Mouse (Mus musculus) stomach, embryonic 16.5 days (tissue): Measurements from ENCODE around the gene Gm4491. TPM values are rescaled to one million over a fixed set of nuclear protein-coding genes. Genes with fewer than 3 reads are reported as not detected.
"Not testable (repeated sequence)": the region's sequence is repeated elsewhere in the genome, so short reads cannot be mapped to it uniquely, and the experiment has no call there.

Experiments used
- ATAC-seq: fragments of 200-750 bp; cut with Nextera tagmentation; 2 replicates; pipeline ENCODE4 v1.8.0; 2017; ENCODE audit warnings: moderate number of reproducible peaks, moderate TSS enrichment; ENCODE audit not compliant: insufficient read depth, low FRiP score
- H3K27ac ChIP-seq: fragments of 300-500 bp; sonication (generic); 2 replicates; pipeline ENCODE4 v1.5.1; 2014; ENCODE audit warnings: low read length
- H3K27me3 ChIP-seq: fragments of 300-500 bp; sonication (generic); 2 replicates; pipeline ENCODE4 v1.6.1; 2014; ENCODE audit warnings: low read length, control low read depth, mixed read lengths; ENCODE audit not compliant: control insufficient read depth, insufficient read depth
- H3K36me3 ChIP-seq: fragments of 300-500 bp; sonication (generic); 2 replicates; pipeline ENCODE4 v1.6.1; 2014; ENCODE audit warnings: low read length; ENCODE audit not compliant: control insufficient read depth, insufficient read depth
- H3K4me1 ChIP-seq: fragments of 300-500 bp; sonication (generic); 2 replicates; pipeline ENCODE4 v1.6.1; 2014; ENCODE audit warnings: low read length, control low read depth, mixed read lengths; ENCODE audit not compliant: control insufficient read depth, insufficient read depth
- H3K4me2 ChIP-seq: fragments of 300-500 bp; sonication (generic); 2 replicates; pipeline ENCODE4 v1.6.1; 2014; ENCODE audit warnings: low read depth, low read length, mixed read lengths
- H3K4me3 ChIP-seq: fragments of 300-500 bp; sonication (generic); replicated peaks from 2 replicates; pipeline ENCODE4 v1.5.1; 2014; ENCODE audit warnings: mild to moderate bottlenecking, low read length
- H3K9ac ChIP-seq: fragments of 300-500 bp; sonication (generic); 2 replicates; pipeline ENCODE4 v1.6.1; 2014; ENCODE audit warnings: low read length
- H3K9me3 ChIP-seq: fragments of 300-500 bp; sonication (generic); replicated peaks from 2 replicates; pipeline ENCODE4 v1.6.1; 2016; ENCODE audit warnings: low read length, control low read depth; ENCODE audit not compliant: control insufficient read depth
- WGBS: fragments of 180-500 bp; shearing (Covaris S2); extraction: QIAGEN DNeasy Blood & Tissue Kit; methylation state at CpG from one replicate; pipeline ENCODE4 v1.1.7; 2014; 5-methylcytosine and 5-hydroxymethylcytosine counted together
- polyA plus RNA-seq: library from polyadenylated mRNA; unstranded; fragments of >200 nt; fragmentation: Nextera tagmentation; extraction: Ambion mirVana; gene quantifications from 2 replicates; pipeline ENCODE4 v1.2.1, GENCODE M21; 2015

Gm4491 gene
- polyA plus RNA-seq, 1 experiment from 2014 or later: not detected

GRCm38 (mm10) chr14:57095855-57096254 is 19.8 kb downstream of the Gm4491 start:
- WGBS: 71% methylated on average over 4 of the region's 4 CpGs
- no peak overlapping the region for H3K4me2 ChIP-seq

GRCm38 (mm10) chr14:57093029-57093428 is 22.7 kb downstream of the Gm4491 start:
- no peak for ATAC-seq
- no peaks in the 10 kb centered on the region for H3K9me3 ChIP-seq
- H3K4me2 ChIP-seq: no peak overlapping the region
- no peak overlapping the region for H3K27ac ChIP-seq
- H3K9ac ChIP-seq: no peak overlapping the region
- WGBS: 5% methylated on average over 8 of the region's 8 CpGs
- H3K27me3 ChIP-seq: no peaks in the 10 kb centered on the region
- no peaks in the 10 kb centered on the region for H3K4me1 ChIP-seq
- no peaks in the 10 kb centered on the region for H3K36me3 ChIP-seq
- no peak overlapping the region for H3K4me3 ChIP-seq

More at GRCm38 (mm10) chr14:57095855-57096254, 19.8 kb downstream of the Gm4491 start:
- Histone ChIP-seq H3K9me3 (no peaks in the 10 kb centered on the region), H3K36me3 (no peaks in the 10 kb centered on the region), H3K4me3 (no peak overlapping the region), H3K27ac (no peak overlapping the region), H3K9ac (no peak overlapping the region), H3K27me3 (no peaks in the 10 kb centered on the region), H3K4me1 (no peaks in the 10 kb centered on the region)
- no peak for ATAC-seq

GRCm38 (mm10) chr14:57090001-57090400 is 25.7 kb downstream of the Gm4491 start:
- no peak overlapping the region for H3K27ac ChIP-seq

GRCm38 (mm10) chr14:57089107-57089506 is 26.6 kb downstream of the Gm4491 start:
- 73% methylated on average over 7 of the region's 7 CpGs for WGBS

More at GRCm38 (mm10) chr14:57090001-57090400, 25.7 kb downstream of the Gm4491 start:
- Histone ChIP-seq H3K9ac (no peak overlapping the region), H3K4me3 (no peak overlapping the region), H3K27me3 (no peaks in the 10 kb centered on the region), H3K4me2 (no peak overlapping the region), H3K4me1 (no peaks in the 10 kb centered on the region; the same call in 1 of the 2 replicates), H3K9me3 (no peaks in the 10 kb centered on the region), H3K36me3 (no peaks in the 10 kb centered on the region)
- WGBS: 41% methylated on average over 2 of the region's 2 CpGs
- ATAC-seq: no peak

GRCm38 (mm10) chr14:57084180-57084668 is 31.5 kb downstream of the Gm4491 start:
- no peak for ATAC-seq
- Histone ChIP-seq H3K4me3 (no peak overlapping the region), H3K36me3 (no peaks in the 10 kb centered on the region), H3K27me3 (no peaks in the 10 kb centered on the region), H3K9ac (0 out of 2 replicates have a peak overlapping the region, but pooled peaks have one; percentile 46), H3K27ac (peak overlapping the region; percentile 31; the same call in 1 of the 2 replicates), H3K4me2 (no peak overlapping the region), H3K4me1 (peaks cover 10% of the 10 kb centered on the region; the same call in 1 of the 2 replicates), H3K9me3 (no peaks in the 10 kb centered on the region)
- WGBS: 19% methylated on average over 11 of the region's 11 CpGs

More at GRCm38 (mm10) chr14:57089107-57089506, 26.6 kb downstream of the Gm4491 start:
- H3K4me2 ChIP-seq: no peak overlapping the region
- no peak overlapping the region for H3K27ac ChIP-seq
- H3K9ac ChIP-seq: no peak overlapping the region
- peaks cover 6% of the 10 kb centered on the region; the same call in 1 of the 2 replicates for H3K4me1 ChIP-seq
- H3K36me3 ChIP-seq: no peaks in the 10 kb centered on the region
- H3K27me3 ChIP-seq: no peaks in the 10 kb centered on the region
- H3K4me3 ChIP-seq: no peak overlapping the region
- H3K9me3 ChIP-seq: no peaks in the 10 kb centered on the region
- peak; percentile 56; the same call in 1 of the 2 replicates for ATAC-seq

- H3K9me3 ChIP-seq: no peaks in the 10 kb centered on the region
- 92% methylated on average over 1 of the region's 1 CpGs for WGBS
- no peak overlapping the region for H3K9ac ChIP-seq
- no peaks in the 10 kb centered on the region for H3K27me3 ChIP-seq
- no peak for ATAC-seq
- no peak overlapping the region for H3K27ac ChIP-seq
- H3K4me3 ChIP-seq: no peak overlapping the region
- H3K4me2 ChIP-seq: no peak overlapping the region
- peaks cover 10% of the 10 kb centered on the region; the same call in 1 of the 2 replicates for H3K4me1 ChIP-seq
- no peaks in the 10 kb centered on the region for H3K36me3 ChIP-seq
Measured at GRCm38 (mm10) chr14:57082863-57083262, 32.8 kb downstream of the Gm4491 start.

GRCm38 (mm10) chr14:57075537-57075936 is 40.1 kb downstream of the Gm4491 start:
- no peaks in the 10 kb centered on the region for H3K27me3 ChIP-seq
- no peak overlapping the region for H3K4me2 ChIP-seq
- no peaks in the 10 kb centered on the region for H3K9me3 ChIP-seq
- 79% methylated on average over 6 of the region's 6 CpGs for WGBS
- no peaks in the 10 kb centered on the region for H3K36me3 ChIP-seq
- no peaks in the 10 kb centered on the region for H3K4me1 ChIP-seq
- ATAC-seq: no peak
- no peak overlapping the region for H3K9ac ChIP-seq
- H3K27ac ChIP-seq: no peak overlapping the region
- no peak overlapping the region for H3K4me3 ChIP-seq

GRCm38 (mm10) chr14:57069906-57070305 is 45.8 kb downstream of the Gm4491 start:
- not testable (repeated sequence) for H3K9me3 ChIP-seq, H3K4me1 ChIP-seq, H3K27me3 ChIP-seq, H3K9ac ChIP-seq, ATAC-seq, H3K36me3 ChIP-seq, H3K4me2 ChIP-seq, H3K27ac ChIP-seq, H3K4me3 ChIP-seq
- WGBS: 0% methylated on average over 2 of the region's 2 CpGs

- Histone ChIP-seq H3K4me1 (no peaks in the 10 kb centered on the region), H3K9me3 (no peaks in the 10 kb centered on the region), H3K27me3 (no peaks in the 10 kb centered on the region), H3K4me2 (no peak overlapping the region), H3K36me3 (no peaks in the 10 kb centered on the region), H3K27ac (no peak overlapping the region), H3K9ac (no peak overlapping the region), H3K4me3 (no peak overlapping the region)
- ATAC-seq: no peak
Measured at GRCm38 (mm10) chr14:57066053-57066452, 49.6 kb downstream of the Gm4491 start.
